Mouse (Mus musculus) ES-Bruce4 (cell line): ENCODE measurements around the gene Gopc.

Source experiments
- CTCF ChIP-seq: IDR thresholded peaks from one replicate; pipeline ENCODE4 v1.8.1; 2011; ENCODE audit warnings: low read depth, low read length
- EP300 ChIP-seq: IDR thresholded peaks from 2 replicates; pipeline ENCODE4 v1.6.1; 2011; ENCODE audit warnings: low read depth, low read length; ENCODE audit not compliant: insufficient read depth
- POLR2A ChIP-seq: IDR thresholded peaks from one replicate; pipeline ENCODE4 v1.8.1; 2011; ENCODE audit warnings: low read length; ENCODE audit not compliant: insufficient read depth

DNA sequence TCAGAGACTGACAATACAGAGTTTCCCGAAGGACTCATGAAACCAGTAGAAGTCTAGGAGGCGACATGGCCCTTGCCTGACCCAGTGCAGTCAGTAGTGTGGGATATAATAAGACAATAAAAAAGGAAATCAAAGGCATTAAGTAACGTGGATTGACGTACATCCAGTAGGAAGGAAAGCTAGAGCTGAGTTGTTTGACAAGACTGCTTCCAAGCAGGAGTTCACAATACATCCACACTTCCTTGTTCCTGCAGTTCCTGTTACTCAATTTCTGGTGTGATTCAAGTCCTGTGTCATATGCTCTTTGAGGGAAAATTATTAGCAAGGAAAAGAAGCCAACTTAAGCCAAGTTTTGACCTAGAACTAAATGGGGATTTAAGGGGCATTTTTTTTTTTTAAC is 37.5 kb upstream of the Gopc start:
- no peak for TF ChIP-seq POLR2A
- TF ChIP-seq CTCF = no peak
- TF ChIP-seq EP300 = no peak
